Mouse (Mus musculus): ENCODE results near the gene Rbmxl1. TPM values are rescaled to one million over a fixed set of nuclear protein-coding genes. Genes with fewer than 3 reads are reported as not detected.
"Not testable (repeated sequence)": the region's sequence is repeated elsewhere in the genome, so short reads cannot be mapped to it uniquely, and the experiment has no call there.

The Rbmxl1 gene
- polyA plus RNA-seq, 1 experiment, result 82.0 TPM

- Histone ChIP-seq H3K4me3 (replicated peaks) (no peak overlapping the region), H3K36me3 (replicated peaks; ENCODE audit: low read length) (peaks cover 93% of the 10 kb centered on the region), H3K9me3 (no peaks in the 10 kb centered on the region), H3K27me3 (replicated peaks) (no peaks in the 10 kb centered on the region), H3K4me1 (0 out of 2 replicates have a peak, but pooled peaks cover 2% of the 10 kb centered on the region)
- TF ChIP-seq FLI1 (IDR thresholded peaks at IDR 0.05; ENCODE audit: low read length), result no peak
- TF ChIP-seq GATA1 (IDR thresholded peaks at IDR 0.05; ENCODE audit: borderline replicate concordance, low read length), result no peak
Measured at GRCm38 (mm10) chr8:78536716-78537115, 28.0 kb upstream of the Rbmxl1 start.

- no peaks in the 10 kb centered on the region for H3K9me3 ChIP-seq
- H3K36me3 ChIP-seq (replicated peaks; ENCODE audit: low read length), result peaks cover 95% of the 10 kb centered on the region
- H3K4me1 ChIP-seq, result no peaks in the 10 kb centered on the region
- TF ChIP-seq FLI1 (IDR thresholded peaks at IDR 0.05; ENCODE audit: low read length) (no peak), GATA1 (IDR thresholded peaks at IDR 0.05; ENCODE audit: borderline replicate concordance, low read length) (no peak)
- no peak overlapping the region for H3K4me3 ChIP-seq (replicated peaks)
- no peaks in the 10 kb centered on the region for H3K27me3 ChIP-seq (replicated peaks)
Measured at GRCm38 (mm10) chr8:78533981-78534380, 25.3 kb upstream of the Rbmxl1 start.

- no peaks in the 10 kb centered on the region for H3K27me3 ChIP-seq (replicated peaks)
- peaks cover 31% of the 10 kb centered on the region for H3K4me1 ChIP-seq
- H3K36me3 ChIP-seq (replicated peaks; ENCODE audit: low read length), result peaks cover 63% of the 10 kb centered on the region
- H3K9me3 ChIP-seq, result no peaks in the 10 kb centered on the region
- TF ChIP-seq GATA1 (IDR thresholded peaks at IDR 0.05; ENCODE audit: borderline replicate concordance, low read length) (no peak), FLI1 (IDR thresholded peaks at IDR 0.05; ENCODE audit: low read length) (no peak)
- no peak overlapping the region for H3K4me3 ChIP-seq (replicated peaks)
Measured at GRCm38 (mm10) chr8:78515132-78515531, 6.4 kb upstream of the Rbmxl1 start.

- Histone ChIP-seq H3K4me3 (replicated peaks) (no peak overlapping the region), H3K27me3 (replicated peaks) (no peaks in the 10 kb centered on the region), H3K9me3 (no peaks in the 10 kb centered on the region), H3K36me3 (replicated peaks; ENCODE audit: low read length) (peaks cover 59% of the 10 kb centered on the region), H3K4me1 (peaks cover 33% of the 10 kb centered on the region)
- TF ChIP-seq GATA1 (IDR thresholded peaks at IDR 0.05; ENCODE audit: borderline replicate concordance, low read length) (no peak), FLI1 (IDR thresholded peaks at IDR 0.05; ENCODE audit: low read length) (no peak)
Measured at GRCm38 (mm10) chr8:78514706-78515105, 6.0 kb upstream of the Rbmxl1 start.

GRCm38 (mm10) chr8:78513106-78513505, 4.4 kb upstream of the Rbmxl1 start:
- Histone ChIP-seq H3K4me3 (replicated peaks) (no peak overlapping the region), H3K36me3 (replicated peaks; ENCODE audit: low read length) (peaks cover 48% of the 10 kb centered on the region), H3K27me3 (replicated peaks) (no peaks in the 10 kb centered on the region), H3K9me3 (no peaks in the 10 kb centered on the region), H3K4me1 (peaks cover 26% of the 10 kb centered on the region)
- TF ChIP-seq FLI1 (IDR thresholded peaks at IDR 0.05; ENCODE audit: low read length) (no peak), GATA1 (IDR thresholded peaks at IDR 0.05; ENCODE audit: borderline replicate concordance, low read length) (no peak)

GRCm38 (mm10) chr8:78510926-78511325, 2.2 kb upstream of the Rbmxl1 start:
- Histone ChIP-seq H3K27me3 (replicated peaks) (no peaks in the 10 kb centered on the region), H3K4me3 (replicated peaks) (peak overlapping the region; percentile 85), H3K4me1 (peaks cover 20% of the 10 kb centered on the region), H3K9me3 (no peaks in the 10 kb centered on the region), H3K36me3 (replicated peaks; ENCODE audit: low read length) (peaks cover 38% of the 10 kb centered on the region)
- no peak for TF ChIP-seq FLI1 (IDR thresholded peaks at IDR 0.05; ENCODE audit: low read length)
- no peak for TF ChIP-seq GATA1 (IDR thresholded peaks at IDR 0.05; ENCODE audit: borderline replicate concordance, low read length)

GRCm38 (mm10) chr8:78510094-78510493, 1.4 kb upstream of the Rbmxl1 start:
- no peak for TF ChIP-seq FLI1 (IDR thresholded peaks at IDR 0.05; ENCODE audit: low read length)
- no peak for TF ChIP-seq GATA1 (IDR thresholded peaks at IDR 0.05; ENCODE audit: borderline replicate concordance, low read length)
- Histone ChIP-seq H3K4me3 (replicated peaks) (peak overlapping the region; percentile 99), H3K9me3 (no peaks in the 10 kb centered on the region), H3K27me3 (replicated peaks) (no peaks in the 10 kb centered on the region), H3K36me3 (replicated peaks; ENCODE audit: low read length) (peaks cover 29% of the 10 kb centered on the region), H3K4me1 (peaks cover 20% of the 10 kb centered on the region)

- peak within 1 kb of the TSS; percentile 99 for H3K4me3 ChIP-seq (replicated peaks)
- no peaks in the 10 kb centered on the region for H3K27me3 ChIP-seq (replicated peaks)
- TF ChIP-seq GATA1 (IDR thresholded peaks at IDR 0.05; ENCODE audit: borderline replicate concordance, low read length), result no peak
- peaks cover 30% of the 10 kb centered on the region for H3K36me3 ChIP-seq (replicated peaks; ENCODE audit: low read length)
- peaks cover 20% of the 10 kb centered on the region for H3K4me1 ChIP-seq
- no peaks in the 10 kb centered on the region for H3K9me3 ChIP-seq
Measured at GRCm38 (mm10) chr8:78509273-78510031, 754 bp upstream of the Rbmxl1 start, which contains the start of gene Slc10a7. Gene Slc10a7 (plus strand): TSS chr8:78509346.

- Histone ChIP-seq H3K9me3 (no peaks in the 10 kb centered on the region), H3K4me3 (replicated peaks) (peak overlapping the region; percentile 99), H3K27me3 (replicated peaks) (no peaks in the 10 kb centered on the region), H3K4me1 (peaks cover 32% of the 10 kb centered on the region), H3K36me3 (replicated peaks; ENCODE audit: low read length) (peaks cover 29% of the 10 kb centered on the region)
- TF ChIP-seq FLI1 (IDR thresholded peaks at IDR 0.05; ENCODE audit: low read length), result no peak
- TF ChIP-seq GATA1 (IDR thresholded peaks at IDR 0.05; ENCODE audit: borderline replicate concordance, low read length), result no peak
Measured at GRCm38 (mm10) chr8:78507979-78508718, 549 bp downstream of the Rbmxl1 start.

- H3K4me3 ChIP-seq (replicated peaks), result peak overlapping the region; percentile 14
- peaks cover 25% of the 10 kb centered on the region for H3K4me1 ChIP-seq
- H3K9me3 ChIP-seq, result peaks cover 2% of the 10 kb centered on the region
- TF ChIP-seq GATA1 (IDR thresholded peaks at IDR 0.05; ENCODE audit: borderline replicate concordance, low read length), result no peak
- TF ChIP-seq FLI1 (IDR thresholded peaks at IDR 0.05; ENCODE audit: low read length), result no peak
- H3K27me3 ChIP-seq (replicated peaks), result no peaks in the 10 kb centered on the region
- peaks cover 22% of the 10 kb centered on the region for H3K36me3 ChIP-seq (replicated peaks; ENCODE audit: low read length)
Measured at GRCm38 (mm10) chr8:78502706-78503105, 6.0 kb downstream of the Rbmxl1 start.

GRCm38 (mm10) chr8:78496273-78496672, 12.4 kb downstream of the Rbmxl1 start:
- not testable (repeated sequence) for H3K27me3 ChIP-seq (replicated peaks); H3K4me1 ChIP-seq; H3K36me3 ChIP-seq (replicated peaks; ENCODE audit: low read length); H3K9me3 ChIP-seq; H3K4me3 ChIP-seq (replicated peaks)

Measured in megakaryocyte, embryonic 14.5 days (primary cell).